Mouse (Mus musculus): Measurements from ENCODE around the gene Mstn. TPM values are rescaled to one million over a fixed set of nuclear protein-coding genes. Genes with fewer than 3 reads are reported as not detected.

Mstn gene
- total RNA-seq, 2 experiments from 2014 or later, result 0.31 to 0.46 TPM

- DNase-seq, result no peak
- intact Hi-C loops (cut with DNase I), result no loop called here
Measured at GRCm38 (mm10) chr1:53085991-53086390, 24.6 kb downstream of the Mstn start.

GRCm38 (mm10) chr1:53093180-53093579 is 31.7 kb downstream of the Mstn start:
- DNase-seq, result no peak
- intact Hi-C loops (cut with DNase I), result no loop called here

GRCm38 (mm10) chr1:53110561-53110960 is 49.1 kb downstream of the Mstn start:
- DNase-seq, result peak in 1 of 2 experiments; percentile 2
- intact Hi-C loops (cut with DNase I), result no loop called here

Other genes starting within 250 kb of the Mstn start
- 10 to 100 TPM; 17.4 to 17.7 TPM for gene Inpp1, start 244.0 kb upstream of the Mstn start, total RNA-seq (2021)
- 10 to 100 TPM; 77.8 to 88.4 TPM for gene Hibch, start 216.7 kb upstream of the Mstn start, total RNA-seq (2021)
- 1 to 10 TPM in 1 of 2 experiments, under 1 TPM in 1; 0.75 to 1.5 TPM for gene 1700019D03Rik, start 41.5 kb upstream of the Mstn start, total RNA-seq (2021)
- gene 1700019A02Rik, start 126.0 kb downstream of the Mstn start, total RNA-seq (2021), result not detected
- gene Pms1, start 235.4 kb downstream of the Mstn start, total RNA-seq (2021), result 10 to 100 TPM in 1 of 2 experiments, 1 to 10 TPM in 1; 9.6 to 12.2 TPM
- gene Ormdl1, start 235.5 kb downstream of the Mstn start, total RNA-seq (2021), result 10 to 100 TPM; 10.8 to 10.9 TPM
- not detected for gene Gm28778, start 235.5 kb downstream of the Mstn start, total RNA-seq (2021)